Mouse (Mus musculus) gastrocnemius, adult 8-10 months (tissue): ENCODE measurements at regions not wholly inside any gene's neighbourhood (a gene's known extent, or its start where the extent isn't known, plus 50 kb on each side); places are given as distances from the start of the nearest gene placed in this dataset.

Experiments used
- DNase-seq, 2 experiments: peaks; one replicate each; pipeline ENCODE4 v3.0.0; 2022; ENCODE audit warnings: low spot score in 2 of 2

GRCm38 (mm10) chr5:44416844-44417589 lies 190.6 kb upstream of the Tapt1 start:
- no peak for DNase-seq

- DNase-seq: peak; percentile 81 to 84
These were observed 188.0 kb upstream of the Tapt1 start for GRCm38 (mm10) chr5:44414441-44414840.

GRCm38 (mm10) chr5:44403300-44403699 lies 176.9 kb upstream of the Tapt1 start:
- DNase-seq: no peak

- DNase-seq: no peak
These were observed 174.3 kb upstream of the Tapt1 start for GRCm38 (mm10) chr5:44400573-44401332.

GRCm38 (mm10) chr5:44387237-44387810 lies 160.9 kb upstream of the Tapt1 start:
- DNase-seq: no peak

GRCm38 (mm10) chr5:44386176-44386575 lies 159.8 kb upstream of the Tapt1 start:
- DNase-seq: peak in 1 of 2 experiments; percentile 4

GRCm38 (mm10) chr5:44383049-44383448 lies 156.6 kb upstream of the Tapt1 start:
- DNase-seq: no peak

GRCm38 (mm10) chr5:44370006-44370405 lies 143.6 kb upstream of the Tapt1 start:
- DNase-seq: no peak

GRCm38 (mm10) chr5:44352324-44352723 lies 125.9 kb upstream of the Tapt1 start:
- DNase-seq: no peak

GRCm38 (mm10) chr5:44341457-44342014 lies 115.1 kb upstream of the Tapt1 start:
- DNase-seq: no peak

- no peak for DNase-seq
These were observed 112.2 kb upstream of the Tapt1 start for GRCm38 (mm10) chr5:44338662-44339061.

GRCm38 (mm10) chr5:44335756-44336155 lies 109.3 kb upstream of the Tapt1 start:
- no peak for DNase-seq

GRCm38 (mm10) chr5:44319626-44320025 lies 93.2 kb upstream of the Tapt1 start:
- no peak for DNase-seq

- DNase-seq: no peak
These were observed 80.5 kb upstream of the Tapt1 start for GRCm38 (mm10) chr5:44306769-44307557.

GRCm38 (mm10) chr5:44303886-44304855 lies 77.7 kb upstream of the Tapt1 start:
- peak in 1 of 2 experiments; percentile 10 for DNase-seq

GRCm38 (mm10) chr5:44284384-44284783 lies 58.0 kb upstream of the Tapt1 start:
- DNase-seq: peak; percentile 33 to 43
